Mouse (Mus musculus) olfactory bulb, adult 2 months (tissue): ENCODE data around the gene Lipc.

Experiments
- CTCF ChIP-seq: fragments of 200-500 bp; IDR thresholded peaks from 2 replicates; pipeline ENCODE4 v1.5.1; 2012; ENCODE audit warnings: low read depth, mild to moderate bottlenecking, low read length, moderate library complexity; ENCODE audit not compliant: insufficient read depth
- POLR2A ChIP-seq: fragments of 200-500 bp; IDR thresholded peaks from 2 replicates; pipeline ENCODE4 v1.6.1; 2012; ENCODE audit warnings: mild to moderate bottlenecking, low read depth, low read length, moderate library complexity; ENCODE audit not compliant: insufficient read depth

- TF ChIP-seq POLR2A (no peak), CTCF (no peak)
Observed at GRCm38 (mm10) chr9:70869169-70869873, 82.7 kb downstream of the Lipc start.
